In the genomic region with DNA sequence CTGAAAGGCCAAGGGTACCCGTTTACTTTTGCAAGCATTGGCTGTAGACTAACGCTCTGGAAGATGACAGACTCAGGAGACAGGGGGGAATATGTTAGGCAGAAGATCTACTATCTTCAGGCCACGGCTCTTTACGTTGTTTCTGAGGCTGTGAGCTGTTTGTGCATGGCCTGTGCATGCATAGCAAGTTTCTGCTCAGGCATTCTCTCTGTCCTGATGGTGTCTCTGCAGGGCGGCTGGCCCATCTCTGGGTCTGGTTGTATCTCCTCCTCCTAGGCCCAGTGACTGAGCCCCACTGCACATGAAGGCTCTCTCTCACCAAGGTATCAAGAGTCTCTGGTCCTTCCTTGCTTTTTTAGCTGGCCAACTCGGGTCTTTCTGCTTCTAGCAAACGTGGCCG, we compare ENCODE assay signal across 20 mouse cellular contexts.
DNase-seq lines count a peak whose midpoint lies in the region; ATAC-seq and TF ChIP-seq lines count a peak whose summit lies in the region.
"Had no signal": no experiment of that assay in that cellular context is flagged by ENCODE, and none has a peak within 500 bp of the region (broad histone marks: within the 10 kb centered on the region; RNA-seq: fewer than 3 reads in every experiment).

No protein-coding gene starts in this region.

- H3K4me1 ChIP-seq in heart, embryonic 10.5 days, result peaks cover 23% of the 10 kb centered on the region
- H3K4me1 ChIP-seq in heart, embryonic 12.5 days (replicated peaks), result peaks cover 22% of the 10 kb centered on the region
- H3K4me1 ChIP-seq in cerebellum, adult 2 months (ENCODE audit: control insufficient read depth, insufficient read depth, low read length), result peaks cover 26% of the 10 kb centered on the region
- H3K4me1 ChIP-seq: stomach, embryonic 15.5 days had no signal

- no peak for DNase-seq in heart, embryonic 10.5 days (ENCODE audit: low spot score)
- peak; percentile 19 for DNase-seq in testis, postnatal 10 days (ENCODE audit: low spot score)
- no peak for DNase-seq in testis, postnatal 14 days (ENCODE audit: low spot score)
- DNase-seq in cerebellum, adult 2 months, result peak; percentile 40 to 57
- peak; percentile 37 to 47 for DNase-seq in cerebellum, postnatal 36 days
- no peak for DNase-seq in natural killer cell, adult 2 months (ENCODE audit: low spot score in 2 of 2)
- DNase-seq: heart, postnatal 36 days; layer of hippocampus, postnatal 36 days; liver, embryonic 13.5 days; right cerebral cortex, postnatal 14 days had no signal

- TF ChIP-seq POLR2A in cerebellum, adult 2 months (IDR thresholded peaks at IDR 0.05; ENCODE audit: borderline replicate concordance, insufficient read depth, low read length), result no peak

- 0 out of 2 replicates have a peak overlapping the region, but pooled peaks have one; percentile 6 for H3K27ac ChIP-seq in heart, embryonic 10.5 days
- no peak overlapping the region for H3K27ac ChIP-seq in heart, embryonic 12.5 days (ENCODE audit: poor library complexity, severe bottlenecking)
- H3K27ac ChIP-seq in cerebellum, adult 2 months (ENCODE audit: insufficient read depth, low read length), result no peak overlapping the region
- H3K27ac ChIP-seq: embryonic facial prominence, embryonic 15.5 days; forebrain, embryonic 13.5 days; layer of hippocampus, adult 2 months; neural tube, embryonic 15.5 days had no signal

- H3K9me3 ChIP-seq in heart, embryonic 10.5 days, result no peaks in the 10 kb centered on the region
- H3K9me3 ChIP-seq in heart, embryonic 12.5 days (replicated peaks), result no peaks in the 10 kb centered on the region
- H3K9me3 ChIP-seq: embryonic facial prominence, embryonic 15.5 days; forebrain, embryonic 13.5 days; limb, embryonic 13.5 days; liver, embryonic 13.5 days; lung, embryonic 15.5 days; neural tube, embryonic 15.5 days; stomach, embryonic 15.5 days had no signal

- 0 out of 2 replicates have a peak, but pooled peaks cover 6% of the 10 kb centered on the region for H3K27me3 ChIP-seq in heart, embryonic 10.5 days (ENCODE audit: insufficient read depth, poor library complexity, severe bottlenecking)
- H3K27me3 ChIP-seq in heart, embryonic 12.5 days (replicated peaks), result no peaks in the 10 kb centered on the region; the same call in 1 of the 2 replicates
- no peaks in the 10 kb centered on the region for H3K27me3 ChIP-seq in cerebellum, adult 2 months (ENCODE audit: control insufficient read depth, insufficient read depth, low read length)
- H3K27me3 ChIP-seq: embryonic facial prominence, embryonic 15.5 days; forebrain, embryonic 13.5 days; limb, embryonic 13.5 days; liver, embryonic 13.5 days; lung, embryonic 15.5 days; neural tube, embryonic 15.5 days; stomach, embryonic 15.5 days had no signal

- peaks cover 16% of the 10 kb centered on the region for H3K36me3 ChIP-seq in heart, embryonic 10.5 days
- peaks cover 18% of the 10 kb centered on the region for H3K36me3 ChIP-seq in heart, embryonic 12.5 days
- H3K36me3 ChIP-seq: neural tube, embryonic 15.5 days had no signal

- no peak overlapping the region for H3K9ac ChIP-seq in heart, embryonic 12.5 days
- H3K9ac ChIP-seq: embryonic facial prominence, embryonic 15.5 days; forebrain, embryonic 13.5 days; limb, embryonic 13.5 days; liver, embryonic 13.5 days; lung, embryonic 15.5 days; neural tube, embryonic 15.5 days; stomach, embryonic 15.5 days had no signal

- H3K4me2 ChIP-seq in heart, embryonic 12.5 days, result no peak overlapping the region
- H3K4me2 ChIP-seq: embryonic facial prominence, embryonic 15.5 days; forebrain, embryonic 13.5 days; limb, embryonic 13.5 days; liver, embryonic 13.5 days; lung, embryonic 15.5 days; neural tube, embryonic 15.5 days; stomach, embryonic 15.5 days had no signal

- no peak for TF ChIP-seq CTCF in cerebellum, adult 2 months (IDR thresholded peaks at IDR 0.05; ENCODE audit: borderline replicate concordance, insufficient read depth, low read depth, low read length)

- WGBS in heart, embryonic 10.5 days, result 75% methylated on average over 8 of the region's 8 CpGs
- WGBS in heart, embryonic 12.5 days, result 70% methylated on average over 8 of the region's 8 CpGs
- WGBS in cerebellum, adult 2 months, result 54% methylated on average over 8 of the region's 8 CpGs

- H3K4me3 ChIP-seq in heart, embryonic 10.5 days, result no peak overlapping the region
- no peak overlapping the region for H3K4me3 ChIP-seq in heart, embryonic 12.5 days
- H3K4me3 ChIP-seq in cerebellum, adult 2 months (replicated peaks; ENCODE audit: insufficient read depth, low read depth, low read length), result no peak overlapping the region
- H3K4me3 ChIP-seq: embryonic facial prominence, embryonic 15.5 days; forebrain, embryonic 13.5 days; layer of hippocampus, adult 2 months; limb, embryonic 13.5 days; liver, embryonic 13.5 days; lung, embryonic 15.5 days; myocyte; neural tube, embryonic 15.5 days; stomach, embryonic 15.5 days had no signal

- ATAC-seq in heart, embryonic 12.5 days (ENCODE audit: insufficient number of reproducible peaks, low FRiP score), result no peak
- ATAC-seq: forebrain, embryonic 13.5 days; intestine, postnatal 0 days had no signal

Comparison
In these comparisons a context has a peak if more than half of its experiments do, and no peak if none do; other contexts are left out.
1. DNase-seq: peak in testis, postnatal 10 days (single experiment), cerebellum, adult 2 months (2 of 2) and cerebellum, postnatal 36 days (2 of 2); none in heart, embryonic 10.5 days (single experiment), testis, postnatal 14 days (single experiment) and natural killer cell, adult 2 months (0 of 2).